ENCODE assay signal across 15 mouse cellular contexts in the genomic region with DNA sequence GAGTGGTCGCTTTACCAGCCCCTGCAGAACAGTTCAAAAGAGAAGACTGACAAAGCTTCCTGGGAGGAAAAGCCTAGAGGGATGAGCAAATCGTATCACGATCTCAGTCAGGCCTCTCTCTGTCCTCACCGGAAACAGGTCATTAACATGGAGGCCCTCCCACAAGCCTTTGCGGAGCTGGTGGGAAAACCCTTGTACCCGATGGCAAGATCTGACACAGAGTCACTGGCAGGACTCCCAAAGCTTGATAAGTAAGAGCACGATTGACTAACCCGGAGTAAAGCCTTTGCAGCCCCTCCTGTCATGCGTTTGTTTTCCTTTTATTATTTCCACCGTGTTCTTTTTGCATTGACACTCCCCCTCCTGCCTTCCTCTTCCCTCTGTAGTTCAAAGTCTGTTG.
DNase-seq lines count a peak whose midpoint lies in the region; ATAC-seq and TF ChIP-seq lines count a peak whose summit lies in the region.
"Had no signal": no experiment of that assay in that cellular context is flagged by ENCODE, and none has a peak within 500 bp of the region (broad histone marks: within the 10 kb centered on the region; RNA-seq: fewer than 3 reads in every experiment).

No protein-coding gene starts in this region.

- H3K36me3 ChIP-seq in forebrain, embryonic 15.5 days: no peaks in the 10 kb centered on the region
- H3K36me3 ChIP-seq in forebrain, embryonic 12.5 days (replicated peaks): peaks cover 10% of the 10 kb centered on the region
- H3K36me3 ChIP-seq in lung, postnatal 0 days (ENCODE audit: insufficient read depth, low read length): peaks cover 5% of the 10 kb centered on the region; the same call in 1 of the 2 replicates
- H3K36me3 ChIP-seq in limb, embryonic 10.5 days: peaks cover 15% of the 10 kb centered on the region
- H3K36me3 ChIP-seq: stomach, embryonic 15.5 days had no signal

- 0 out of 2 replicates have a peak overlapping the region, but pooled peaks have one; percentile 3 for H3K4me3 ChIP-seq in forebrain, embryonic 15.5 days
- H3K4me3 ChIP-seq in forebrain, embryonic 12.5 days (replicated peaks): no peak overlapping the region
- no peak overlapping the region for H3K4me3 ChIP-seq in lung, postnatal 0 days (ENCODE audit: low read depth, low read length)
- no peak overlapping the region for H3K4me3 ChIP-seq in limb, embryonic 10.5 days
- H3K4me3 ChIP-seq: neural tube, embryonic 12.5 days; stomach, embryonic 15.5 days had no signal

- no peaks in the 10 kb centered on the region for H3K27me3 ChIP-seq in forebrain, embryonic 15.5 days
- H3K27me3 ChIP-seq in forebrain, embryonic 12.5 days: no peaks in the 10 kb centered on the region
- H3K27me3 ChIP-seq in lung, postnatal 0 days (replicated peaks; ENCODE audit: insufficient read depth, low read length): no peaks in the 10 kb centered on the region
- no peaks in the 10 kb centered on the region for H3K27me3 ChIP-seq in limb, embryonic 10.5 days (ENCODE audit: low read depth, poor library complexity, severe bottlenecking)
- H3K27me3 ChIP-seq: neural tube, embryonic 12.5 days; Patski; stomach, embryonic 15.5 days had no signal

- peak overlapping the region; percentile 58 for H3K27ac ChIP-seq in forebrain, embryonic 15.5 days (replicated peaks)
- H3K27ac ChIP-seq in forebrain, embryonic 12.5 days: no peak overlapping the region
- no peak overlapping the region for H3K27ac ChIP-seq in lung, postnatal 0 days (ENCODE audit: low read length)
- H3K27ac ChIP-seq in limb, embryonic 10.5 days: no peak overlapping the region
- H3K27ac ChIP-seq: kidney, postnatal 0 days; neural tube, embryonic 12.5 days; stomach, embryonic 15.5 days had no signal

- no peak for TF ChIP-seq POLR2A in brain, embryonic 14.5 days (IDR thresholded peaks at IDR 0.05; ENCODE audit: borderline replicate concordance, extremely low read depth, insufficient read depth, insufficient read length, poor library complexity, severe bottlenecking)

- 46% methylated on average over 10 of the region's 10 CpGs for WGBS in forebrain, embryonic 15.5 days
- WGBS in forebrain, embryonic 12.5 days: 82% methylated on average over 10 of the region's 10 CpGs
- WGBS in lung, postnatal 0 days: 72% methylated on average over 10 of the region's 10 CpGs
- WGBS in limb, embryonic 10.5 days: 88% methylated on average over 10 of the region's 10 CpGs

- no peak for TF ChIP-seq EP300 in lung, postnatal 0 days (IDR thresholded peaks at IDR 0.05)

- peaks cover 15% of the 10 kb centered on the region for H3K4me1 ChIP-seq in forebrain, embryonic 15.5 days
- 0 out of 2 replicates have a peak, but pooled peaks cover 3% of the 10 kb centered on the region for H3K4me1 ChIP-seq in forebrain, embryonic 12.5 days
- no peaks in the 10 kb centered on the region for H3K4me1 ChIP-seq in lung, postnatal 0 days (ENCODE audit: insufficient read depth, low read depth, low read length)
- no peaks in the 10 kb centered on the region for H3K4me1 ChIP-seq in limb, embryonic 10.5 days
- H3K4me1 ChIP-seq: neural tube, embryonic 12.5 days; stomach, embryonic 15.5 days had no signal

- peak; percentile 47 for ATAC-seq in forebrain, embryonic 15.5 days (replicated peaks)
- no peak for ATAC-seq in forebrain, embryonic 12.5 days (ENCODE audit: low FRiP score)
- 0 out of 2 replicates have a peak, but pooled peaks have one; percentile 12 for ATAC-seq in lung, postnatal 0 days
- ATAC-seq: Patski had no signal

- no peak for TF ChIP-seq CTCF in lung, postnatal 0 days (IDR thresholded peaks at IDR 0.05)
- TF ChIP-seq CTCF in brain, embryonic 14.5 days (IDR thresholded peaks at IDR 0.05; ENCODE audit: borderline replicate concordance, extremely low read depth, insufficient read depth, insufficient read length): no peak

- H3K4me2 ChIP-seq in forebrain, embryonic 15.5 days (replicated peaks): peak overlapping the region; percentile 22
- no peak overlapping the region for H3K4me2 ChIP-seq in forebrain, embryonic 12.5 days
- H3K4me2 ChIP-seq in lung, postnatal 0 days (replicated peaks; ENCODE audit: low read depth, low read length): no peak overlapping the region
- H3K4me2 ChIP-seq: heart, embryonic 11.5 days; neural tube, embryonic 12.5 days; stomach, embryonic 15.5 days had no signal

- no peak overlapping the region for H3K9ac ChIP-seq in forebrain, embryonic 15.5 days (replicated peaks)
- H3K9ac ChIP-seq in forebrain, embryonic 12.5 days: no peak overlapping the region
- no peak overlapping the region for H3K9ac ChIP-seq in lung, postnatal 0 days (replicated peaks; ENCODE audit: low read depth)
- H3K9ac ChIP-seq: neural tube, embryonic 12.5 days; stomach, embryonic 15.5 days had no signal

- no peaks in the 10 kb centered on the region for H3K9me3 ChIP-seq in forebrain, embryonic 15.5 days
- H3K9me3 ChIP-seq in forebrain, embryonic 12.5 days: no peaks in the 10 kb centered on the region
- no peaks in the 10 kb centered on the region for H3K9me3 ChIP-seq in lung, postnatal 0 days (ENCODE audit: low read length)
- H3K9me3 ChIP-seq in limb, embryonic 10.5 days (replicated peaks): no peaks in the 10 kb centered on the region
- H3K9me3 ChIP-seq: neural tube, embryonic 12.5 days; stomach, embryonic 15.5 days had no signal

- DNase-seq in lung, postnatal 0 days (ENCODE audit: low spot score): peak; percentile 47
- DNase-seq in lung, postnatal 36 days: no peak
- DNase-seq in brain, embryonic 14.5 days (ENCODE audit: low read depth): peak; percentile 70
- peak; percentile 16 for DNase-seq in limb, embryonic 10.5 days (ENCODE audit: low spot score)
- no peak for DNase-seq in adrenal gland, adult 18-20 months (ENCODE audit: low spot score in 2 of 2)
- DNase-seq: adrenal gland, postnatal 14 days; gastrocnemius, postnatal 10 days; lung, adult 18-20 months had no signal

Comparison
In these comparisons a context has a peak if more than half of its experiments do, and no peak if none do; other contexts are left out.
1. DNase-seq: peak in lung, postnatal 0 days (single experiment), brain, embryonic 14.5 days (single experiment) and limb, embryonic 10.5 days (single experiment); none in lung, postnatal 36 days (single experiment) and adrenal gland, adult 18-20 months (0 of 2).